In genomic region chr9:22718174-22718823, GRCm38 (mm10) we compare ENCODE assay signal across 26 mouse cellular contexts.
DNase-seq lines count a peak whose midpoint lies in the region; ATAC-seq and TF ChIP-seq lines count a peak whose summit lies in the region.
"Had no signal": no experiment of that assay in that cellular context is flagged by ENCODE, and none has a peak within 500 bp of the region (broad histone marks: within the 10 kb centered on the region; RNA-seq: fewer than 3 reads in every experiment).

No protein-coding gene starts in this region.

- H3K4me1 ChIP-seq in lung, embryonic 15.5 days = peaks cover 15% of the 10 kb centered on the region
- peaks cover 30% of the 10 kb centered on the region for H3K4me1 ChIP-seq in G1E (ENCODE audit: insufficient read depth, low read depth, low read length)
- no peaks in the 10 kb centered on the region for H3K4me1 ChIP-seq in midbrain, embryonic 11.5 days (ENCODE audit: control insufficient read depth, insufficient read depth, low read length)
- H3K4me1 ChIP-seq: embryonic facial prominence, embryonic 13.5 days; forebrain, embryonic 12.5 days; hindbrain, embryonic 12.5 days had no signal

- no peaks in the 10 kb centered on the region for H3K9me3 ChIP-seq in lung, embryonic 15.5 days
- no peaks in the 10 kb centered on the region for H3K9me3 ChIP-seq in G1E (replicated peaks)
- H3K9me3 ChIP-seq in midbrain, embryonic 11.5 days (ENCODE audit: control insufficient read depth, low read length) = no peaks in the 10 kb centered on the region
- H3K9me3 ChIP-seq: embryonic facial prominence, embryonic 13.5 days; forebrain, embryonic 12.5 days; heart, embryonic 13.5 days; hindbrain, embryonic 12.5 days; midbrain, embryonic 10.5 days had no signal

- H3K36me3 ChIP-seq in lung, embryonic 15.5 days = no peaks in the 10 kb centered on the region
- peaks cover 5% of the 10 kb centered on the region for H3K36me3 ChIP-seq in G1E (replicated peaks)
- H3K36me3 ChIP-seq in midbrain, embryonic 11.5 days (ENCODE audit: control insufficient read depth, insufficient read depth, low read length) = no peaks in the 10 kb centered on the region
- H3K36me3 ChIP-seq: embryonic facial prominence, embryonic 13.5 days; forebrain, embryonic 12.5 days; heart, embryonic 13.5 days; hindbrain, embryonic 12.5 days; midbrain, embryonic 10.5 days had no signal

- H3K4me3 ChIP-seq in lung, embryonic 15.5 days = no peak overlapping the region
- no peak overlapping the region for H3K4me3 ChIP-seq in G1E (ENCODE audit: low read depth, low read length)
- H3K4me3 ChIP-seq in midbrain, embryonic 11.5 days (ENCODE audit: low read depth, low read length) = no peak overlapping the region
- H3K4me3 ChIP-seq: embryonic facial prominence, embryonic 13.5 days; erythroblast, embryonic 14.5 days; forebrain, embryonic 12.5 days; heart, adult 2 months; heart, embryonic 13.5 days; hindbrain, embryonic 12.5 days; layer of hippocampus, adult 2 months; midbrain, embryonic 10.5 days had no signal

- H3K4me2 ChIP-seq in lung, embryonic 15.5 days = no peak overlapping the region
- H3K4me2 ChIP-seq in midbrain, embryonic 11.5 days = no peak overlapping the region
- H3K4me2 ChIP-seq: embryonic facial prominence, embryonic 13.5 days; forebrain, embryonic 12.5 days; heart, embryonic 13.5 days; hindbrain, embryonic 12.5 days; liver, embryonic 11.5 days had no signal

- peak; percentile 73; the same call in 1 of the 2 replicates for ATAC-seq in lung, embryonic 15.5 days (ENCODE audit: borderline replicate concordance, extremely low read depth, low FRiP score, low TSS enrichment)
- no peak for ATAC-seq in G1E (ENCODE audit: extremely low read depth, insufficient number of reproducible peaks, low FRiP score, poor library complexity, severe bottlenecking)
- peak; percentile 45; the same call in 1 of the 2 replicates for ATAC-seq in common myeloid progenitor, adult 5-6 weeks (replicated peaks; ENCODE audit: low read depth, poor library complexity, severe bottlenecking)
- ATAC-seq in midbrain, embryonic 11.5 days (ENCODE audit: low FRiP score) = no peak

- no peaks in the 10 kb centered on the region for H3K27me3 ChIP-seq in lung, embryonic 15.5 days
- H3K27me3 ChIP-seq in G1E (ENCODE audit: insufficient read depth, low read length) = no peaks in the 10 kb centered on the region
- H3K27me3 ChIP-seq in midbrain, embryonic 11.5 days (ENCODE audit: control insufficient read depth, insufficient read depth, low read length) = no peaks in the 10 kb centered on the region
- H3K27me3 ChIP-seq: embryonic facial prominence, embryonic 13.5 days; forebrain, embryonic 12.5 days; heart, embryonic 13.5 days; hindbrain, embryonic 12.5 days had no signal

- 17% methylated on average over 8 of the region's 8 CpGs for WGBS in lung, embryonic 15.5 days
- WGBS in midbrain, embryonic 11.5 days = 76% methylated on average over 8 of the region's 8 CpGs

- no peak for TF ChIP-seq CTCF in G1E (IDR thresholded peaks at IDR 0.05; ENCODE audit: low read depth, low read length)

- peak overlapping the region; percentile 50 for H3K27ac ChIP-seq in lung, embryonic 15.5 days
- no peak overlapping the region for H3K27ac ChIP-seq in midbrain, embryonic 11.5 days (ENCODE audit: low read depth, low read length)
- H3K27ac ChIP-seq: embryonic facial prominence, embryonic 13.5 days; forebrain, embryonic 12.5 days; heart, adult 2 months; heart, embryonic 13.5 days; hindbrain, embryonic 12.5 days; layer of hippocampus, adult 2 months; midbrain, embryonic 10.5 days had no signal

- H3K9ac ChIP-seq in lung, embryonic 15.5 days = no peak overlapping the region
- no peak overlapping the region for H3K9ac ChIP-seq in midbrain, embryonic 11.5 days (ENCODE audit: low read length)
- H3K9ac ChIP-seq: embryonic facial prominence, embryonic 13.5 days; forebrain, embryonic 12.5 days; heart, embryonic 13.5 days; hindbrain, embryonic 12.5 days had no signal

- DNase-seq in lung, postnatal 14 days = no peak
- peak; percentile 34 for DNase-seq in G1E (ENCODE audit: low spot score)
- DNase-seq in retina, postnatal 1 day = peak; percentile 41
- no peak for DNase-seq in right cerebral cortex, adult 2 months (ENCODE audit: low spot score in 2 of 2)
- DNase-seq in midbrain, embryonic 11.5 days (ENCODE audit: low spot score, missing footprints) = no peak
- no peak for DNase-seq in ovary, postnatal 36 days (ENCODE audit: low spot score)
- DNase-seq: adrenal gland, postnatal 25 days; cerebellum, adult 9-11 months; embryo, embryonic 11 days; gastrocnemius, postnatal 25 days; heart, adult 2 months; kidney, adult 8-10 months; kidney, postnatal 14 days; right cerebral cortex, postnatal 25 days; spleen, adult 18-20 months; thymus, postnatal 36 days had no signal

Comparison
In these comparisons a context has a peak if more than half of its experiments do, and no peak if none do; other contexts are left out.
1. ATAC-seq: peak in lung, embryonic 15.5 days (single experiment) and common myeloid progenitor, adult 5-6 weeks (single experiment); none in G1E (single experiment) and midbrain, embryonic 11.5 days (single experiment).
2. DNase-seq: peak in G1E (single experiment) and retina, postnatal 1 day (single experiment); none in lung, postnatal 14 days (single experiment), right cerebral cortex, adult 2 months (0 of 2), midbrain, embryonic 11.5 days (single experiment) and ovary, postnatal 36 days (single experiment).